Mouse (Mus musculus): Measurements from ENCODE around the gene Gm9117.
"Not testable (repeated sequence)": the region's sequence is repeated elsewhere in the genome, so short reads cannot be mapped to it uniquely, and the experiment has no call there.

The Gm9117 gene

GRCm38 (mm10) chr3:93943443-93943842, at the start of gene Gm9117:
Gene Gm9117, minus strand, starts transcription at chr3:93943543.
- not testable (repeated sequence) for DNase-seq (ENCODE audit: low spot score in 2 of 2)

DNA sequence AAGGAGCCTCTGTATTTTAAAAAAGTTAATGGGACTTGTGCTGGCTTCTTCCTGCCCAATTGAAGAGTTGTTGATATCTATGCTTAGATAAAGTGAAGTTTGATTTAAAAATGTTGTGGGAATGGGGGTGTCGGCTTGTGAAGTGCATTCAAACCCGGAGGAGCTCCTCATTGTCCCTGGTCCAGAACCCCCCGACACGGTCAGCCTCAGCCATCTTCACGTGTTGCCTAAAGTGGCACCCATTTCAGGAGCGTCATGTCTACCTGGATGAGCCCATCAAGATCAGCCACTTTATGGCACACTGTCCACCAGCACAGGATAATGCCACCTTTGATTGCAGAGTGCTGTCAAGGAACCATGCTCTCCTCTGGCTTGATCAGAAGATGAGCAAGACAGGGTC, 25.6 kb upstream of the Gm9117 start:
- not testable (repeated sequence) for DNase-seq (ENCODE audit: low spot score in 2 of 2)

- DNase-seq (ENCODE audit: low spot score in 2 of 2), result not testable (repeated sequence)
Measured at GRCm38 (mm10) chr3:93961214-93961613, 17.9 kb upstream of the Gm9117 start, which contains the start of gene Tdpoz5. Gene Tdpoz5, minus strand, starts transcription at chr3:93961314.

DNA sequence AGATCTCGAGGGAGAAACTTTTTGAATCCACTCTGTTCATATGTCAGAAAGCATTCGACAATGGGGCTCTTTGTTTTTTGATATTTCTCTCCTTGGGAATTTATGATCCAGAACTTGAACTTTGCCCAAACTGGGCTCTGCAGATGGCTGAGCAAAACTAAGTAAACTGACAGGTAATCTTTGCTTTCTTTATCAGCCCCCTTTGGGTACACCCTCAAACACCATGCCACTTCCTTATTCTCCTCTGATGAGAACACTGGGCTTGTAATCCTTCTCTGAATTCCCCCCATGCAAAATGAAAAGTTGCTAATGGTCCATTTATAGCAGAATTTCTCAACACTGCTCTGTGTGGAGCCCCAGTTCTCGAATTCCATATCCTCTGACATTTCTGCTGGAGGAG, 5.0 kb downstream of the Gm9117 start:
- DNase-seq (ENCODE audit: low spot score in 2 of 2), result not testable (repeated sequence)

Measured in spleen, postnatal 36 days (tissue).